Mouse (Mus musculus): ENCODE data around the gene Pdxp.

Gene Pdxp

GRCm38 (mm10) chr15:78894726-78895125 lies 19.0 kb upstream of the Pdxp start:
- no peak for TF ChIP-seq GATA4 (IDR thresholded peaks at IDR 0.05; ENCODE audit: insufficient replicate concordance, low read length)

GRCm38 (mm10) chr15:78895741-78896140 lies 18.0 kb upstream of the Pdxp start:
- no peak for TF ChIP-seq GATA4 (IDR thresholded peaks at IDR 0.05; ENCODE audit: insufficient replicate concordance, low read length)

- no peak for TF ChIP-seq GATA4 (IDR thresholded peaks at IDR 0.05; ENCODE audit: insufficient replicate concordance, low read length)
These were observed 17.6 kb upstream of the Pdxp start for GRCm38 (mm10) chr15:78896149-78896548.

- TF ChIP-seq GATA4 (IDR thresholded peaks at IDR 0.05; ENCODE audit: insufficient replicate concordance, low read length), result no peak
These were observed 16.2 kb upstream of the Pdxp start for GRCm38 (mm10) chr15:78897488-78897887.

GRCm38 (mm10) chr15:78898507-78899001 lies 15.2 kb upstream of the Pdxp start:
- no peak for TF ChIP-seq GATA4 (IDR thresholded peaks at IDR 0.05; ENCODE audit: insufficient replicate concordance, low read length)

- no peak for TF ChIP-seq GATA4 (IDR thresholded peaks at IDR 0.05; ENCODE audit: insufficient replicate concordance, low read length)
These were observed 14.3 kb upstream of the Pdxp start, which contains the start of gene Gm49510 for GRCm38 (mm10) chr15:78899409-78899739. Gene Gm49510, plus strand, starts transcription at chr15:78899667.

- no peak for TF ChIP-seq GATA4 (IDR thresholded peaks at IDR 0.05; ENCODE audit: insufficient replicate concordance, low read length)
These were observed 13.8 kb upstream of the Pdxp start, which contains the start of gene Sh3bp1 for GRCm38 (mm10) chr15:78899740-78900584. Gene Sh3bp1, plus strand, starts transcription at chr15:78899768.

- TF ChIP-seq GATA4 (IDR thresholded peaks at IDR 0.05; ENCODE audit: insufficient replicate concordance, low read length), result no peak
These were observed 12.9 kb upstream of the Pdxp start for GRCm38 (mm10) chr15:78900585-78901421.

- no peak for TF ChIP-seq GATA4 (IDR thresholded peaks at IDR 0.05; ENCODE audit: insufficient replicate concordance, low read length)
These were observed 12.3 kb upstream of the Pdxp start for GRCm38 (mm10) chr15:78901422-78901789.

- TF ChIP-seq GATA4 (IDR thresholded peaks at IDR 0.05; ENCODE audit: insufficient replicate concordance, low read length), result no peak
These were observed 10.5 kb upstream of the Pdxp start for GRCm38 (mm10) chr15:78903243-78903642.

- TF ChIP-seq GATA4 (IDR thresholded peaks at IDR 0.05; ENCODE audit: insufficient replicate concordance, low read length), result no peak
These were observed 5.3 kb upstream of the Pdxp start for GRCm38 (mm10) chr15:78908399-78908798.

GRCm38 (mm10) chr15:78908982-78909381 lies 4.7 kb upstream of the Pdxp start:
- no peak for TF ChIP-seq GATA4 (IDR thresholded peaks at IDR 0.05; ENCODE audit: insufficient replicate concordance, low read length)

GRCm38 (mm10) chr15:78912040-78912439 lies 1.7 kb upstream of the Pdxp start:
- no peak for TF ChIP-seq GATA4 (IDR thresholded peaks at IDR 0.05; ENCODE audit: insufficient replicate concordance, low read length)

- no peak for TF ChIP-seq GATA4 (IDR thresholded peaks at IDR 0.05; ENCODE audit: insufficient replicate concordance, low read length)
These were observed 538 bp downstream of the Pdxp start for GRCm38 (mm10) chr15:78914091-78914822.
